Mouse (Mus musculus): ENCODE measurements around the gene Gm10271. TPM values are rescaled to one million over a fixed set of nuclear protein-coding genes. Genes with fewer than 3 reads are reported as not detected.
A peak's percentile ranks its signal among the peaks of the same experiment; 100 is the strongest.

The Gm10271 gene
- not detected for total RNA-seq (2021)
- long read RNA-seq, experiment 1, result 0 reads
- long read RNA-seq, experiment 2, partial matches to known transcripts, result 0 of 1 reads
- long read RNA-seq, experiment 2, other reads (novel, unspliced or antisense), result 1 of 1 reads

DNA sequence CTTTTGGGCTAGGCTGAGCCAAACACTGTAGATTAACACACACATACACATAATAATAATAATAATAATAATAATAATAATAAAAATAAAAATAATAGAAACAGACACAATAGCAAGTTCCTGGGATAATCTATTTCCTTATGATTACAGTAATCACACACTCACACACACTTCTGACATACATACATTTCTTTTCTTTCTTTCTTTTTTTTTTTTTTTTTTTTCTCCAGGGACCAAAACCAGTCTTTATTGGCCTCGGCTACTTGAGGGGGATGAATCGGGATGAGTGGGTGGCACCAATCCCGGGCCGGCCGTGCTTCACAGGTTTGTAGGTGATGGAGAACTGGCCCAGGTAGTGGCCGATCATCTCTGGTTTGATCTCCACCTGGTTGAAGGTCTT is at the start of gene Gm10271:
Gene Gm10271 (minus strand): TSS at position 101 of the 400 bp plus-strand sequence.
- DNase-seq (ENCODE audit: low spot score in 2 of 2), result no peak
- Histone ChIP-seq H3K27ac (no peak within 1 kb of the TSS), H3K4me3 (no peak within 1 kb of the TSS)
- TF ChIP-seq CTCF (conservative IDR thresholded peaks at IDR 0.05), result no peak

DNA sequence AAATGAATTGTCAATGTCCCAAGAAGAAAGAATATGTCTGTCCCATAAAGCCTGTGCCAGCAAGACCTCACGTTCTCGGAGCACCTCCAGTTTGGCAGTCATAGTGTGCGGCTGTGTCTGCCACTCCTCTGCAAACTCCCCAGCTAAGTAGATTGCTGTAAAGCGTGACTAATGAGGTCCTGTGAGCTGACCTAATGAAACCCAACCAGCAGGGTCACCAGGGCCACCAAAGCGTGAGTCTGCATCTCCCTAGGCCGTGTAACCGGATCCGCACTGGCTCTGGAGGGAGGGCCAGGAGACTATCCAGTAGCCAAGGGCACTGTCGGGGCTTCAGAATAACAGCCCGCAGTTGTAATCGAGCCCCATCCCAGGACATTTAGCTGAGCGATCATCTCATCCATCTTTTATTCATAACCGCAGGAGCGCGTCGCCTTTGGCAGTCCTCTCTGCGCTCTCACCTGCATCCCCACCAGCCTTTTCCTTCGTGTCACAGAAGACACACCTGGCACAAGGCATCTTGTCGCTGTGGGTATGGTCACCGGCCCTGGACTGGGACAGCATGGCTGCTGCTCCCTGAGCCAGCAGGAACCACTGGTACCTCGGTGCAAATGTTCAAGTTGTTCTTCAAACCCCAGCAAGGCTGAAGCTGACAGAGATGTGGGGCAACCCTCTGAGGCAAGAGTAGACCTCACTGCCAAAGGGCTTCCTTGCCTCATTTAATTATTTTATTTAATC is 48.8 kb upstream of the Gm10271 start:
- TF ChIP-seq CTCF (conservative IDR thresholded peaks at IDR 0.05), result no peak

DNA sequence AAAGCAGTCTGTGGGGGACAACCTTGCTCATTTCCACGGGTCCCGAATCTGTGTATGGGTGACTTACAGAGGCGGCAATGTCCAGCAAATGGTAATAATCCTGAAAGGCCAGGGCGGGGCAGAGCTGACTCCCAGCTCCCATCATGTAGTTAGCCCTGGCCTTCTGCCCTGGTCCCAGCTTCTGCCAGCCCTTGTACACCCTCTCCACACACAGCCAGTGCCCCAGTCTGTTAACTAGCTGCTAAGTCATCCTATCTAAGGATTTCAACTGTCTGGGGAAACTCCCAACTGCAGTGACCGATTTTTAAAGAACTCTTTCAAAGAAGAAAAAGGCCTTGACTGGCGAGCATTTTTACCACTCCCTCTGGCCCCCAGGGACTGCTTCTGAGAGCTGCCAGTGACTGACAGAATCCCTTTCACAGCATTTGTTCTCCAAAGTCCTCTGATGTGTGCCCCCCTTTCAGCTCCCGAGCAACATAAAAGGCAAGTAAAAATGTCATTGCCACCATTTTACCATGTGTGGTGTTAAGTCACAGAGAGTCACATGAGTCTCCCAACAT is 46.0 kb upstream of the Gm10271 start:
- TF ChIP-seq CTCF (conservative IDR thresholded peaks at IDR 0.05), result no peak
- H3K4me3 ChIP-seq, result no peak overlapping the region
- no peak for DNase-seq (ENCODE audit: low spot score in 2 of 2)
- no peak overlapping the region for H3K27ac ChIP-seq

More for the DNA sequence above, 48.8 kb upstream of the Gm10271 start:
- Histone ChIP-seq H3K27ac (no peak overlapping the region), H3K4me3 (no peak overlapping the region)
- DNase-seq (ENCODE audit: low spot score in 2 of 2), result no peak

DNA sequence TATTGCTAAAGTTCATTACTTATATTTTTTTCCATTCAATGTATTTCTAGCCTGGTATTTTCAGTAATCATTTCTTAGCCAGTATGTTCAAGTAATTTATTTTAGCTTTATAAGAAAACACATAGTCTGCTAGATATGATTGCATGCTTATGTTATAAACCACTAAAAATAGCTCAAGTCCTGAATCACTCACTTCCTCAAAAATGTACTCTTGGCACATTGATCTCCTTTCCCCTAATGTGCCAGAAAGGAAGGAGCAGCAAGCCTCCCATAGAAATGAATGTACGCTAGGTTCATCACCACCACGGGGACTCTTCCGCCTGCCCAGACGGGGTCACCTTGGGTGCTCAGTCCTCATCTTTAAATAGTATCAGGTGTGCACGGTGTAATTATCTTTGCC is 42.2 kb upstream of the Gm10271 start:
- H3K4me3 ChIP-seq, result no peak overlapping the region
- TF ChIP-seq CTCF (conservative IDR thresholded peaks at IDR 0.05), result no peak
- no peak for DNase-seq (ENCODE audit: low spot score in 2 of 2)
- peak overlapping the region; percentile 79; the same call in 1 of the 2 replicates for H3K27ac ChIP-seq

DNA sequence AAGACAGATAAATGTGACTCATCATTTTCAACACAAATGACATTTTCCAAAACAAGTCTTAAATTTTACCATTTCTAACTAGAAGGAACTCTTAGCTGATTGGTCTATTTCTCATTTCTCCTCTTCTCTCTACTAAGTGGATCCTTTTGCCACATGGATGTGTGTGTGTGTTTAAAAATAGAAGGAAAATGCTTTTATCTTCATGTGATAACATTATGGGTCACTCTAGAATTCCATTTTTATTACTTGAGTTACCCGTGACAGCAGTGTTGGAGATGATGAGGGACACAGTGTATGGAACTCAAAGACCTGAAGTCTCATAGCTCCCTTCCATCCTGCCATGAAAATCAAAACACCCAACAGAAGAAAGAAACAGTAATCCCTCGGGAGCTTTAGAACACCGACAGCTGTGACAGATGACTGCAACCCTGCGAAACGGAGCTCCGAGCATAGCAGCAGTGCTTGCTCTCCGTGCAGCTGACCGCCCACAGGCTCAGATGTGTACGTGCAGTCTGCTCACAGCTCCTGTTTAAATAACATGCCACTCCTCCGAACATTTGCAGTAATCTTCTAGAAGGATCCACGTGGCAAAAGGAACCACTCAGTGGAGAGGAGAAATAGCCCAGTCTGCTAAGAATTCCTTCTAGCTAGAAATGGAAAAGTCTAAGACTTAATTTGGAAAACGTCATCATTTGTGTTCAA is 41.4 kb upstream of the Gm10271 start:
- TF ChIP-seq CTCF (conservative IDR thresholded peaks at IDR 0.05), result peak; percentile 19; the same call in 1 of the 2 replicates
- Histone ChIP-seq H3K4me3 (no peak overlapping the region), H3K27ac (peak overlapping the region; percentile 79)
- DNase-seq (ENCODE audit: low spot score in 2 of 2), result peak; percentile 20 to 42

DNA sequence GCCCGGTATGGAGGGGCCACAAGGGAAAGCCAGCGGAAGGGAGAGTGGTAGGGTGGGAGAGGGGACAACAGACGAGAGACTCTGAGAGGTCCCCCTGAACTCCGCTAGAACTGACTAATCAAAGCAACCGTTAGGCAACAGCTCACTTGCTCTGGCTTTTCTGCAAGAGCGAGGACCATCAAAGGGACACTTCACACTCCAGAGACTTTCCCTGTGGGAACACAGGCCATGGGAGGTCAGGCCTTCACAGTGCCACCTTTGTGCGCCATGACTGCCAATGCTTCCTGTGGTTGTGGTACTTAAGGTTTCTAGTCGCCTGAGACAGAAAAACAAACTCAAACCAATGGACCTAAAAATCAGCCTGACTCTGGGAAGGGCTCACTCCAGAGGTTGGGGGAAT is 38.6 kb upstream of the Gm10271 start:
- no peak overlapping the region for H3K27ac ChIP-seq
- no peak for DNase-seq (ENCODE audit: low spot score in 2 of 2)
- TF ChIP-seq CTCF (conservative IDR thresholded peaks at IDR 0.05), result no peak
- no peak overlapping the region for H3K4me3 ChIP-seq

DNA sequence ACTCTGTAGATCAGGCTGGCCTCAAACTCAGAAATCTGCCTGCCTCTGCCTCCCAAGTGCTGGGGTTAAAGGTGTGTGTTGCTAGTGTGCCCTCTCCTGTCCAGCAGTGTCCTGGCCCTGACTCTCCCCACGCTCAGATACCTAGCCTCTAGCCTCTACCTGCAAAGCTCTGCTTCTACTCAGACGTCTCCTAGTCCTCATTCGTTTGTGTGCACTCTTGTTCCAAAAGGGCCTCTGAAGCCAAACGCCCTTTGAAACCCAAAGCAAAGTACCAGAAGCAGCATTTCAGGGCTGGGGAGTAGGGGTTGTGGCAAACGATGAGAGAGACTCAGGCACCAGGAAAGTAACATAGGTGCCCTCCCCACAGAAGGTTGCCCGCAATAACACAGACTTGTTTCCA is 37.3 kb upstream of the Gm10271 start:
- no peak overlapping the region for H3K27ac ChIP-seq
- no peak for DNase-seq (ENCODE audit: low spot score in 2 of 2)

DNA sequence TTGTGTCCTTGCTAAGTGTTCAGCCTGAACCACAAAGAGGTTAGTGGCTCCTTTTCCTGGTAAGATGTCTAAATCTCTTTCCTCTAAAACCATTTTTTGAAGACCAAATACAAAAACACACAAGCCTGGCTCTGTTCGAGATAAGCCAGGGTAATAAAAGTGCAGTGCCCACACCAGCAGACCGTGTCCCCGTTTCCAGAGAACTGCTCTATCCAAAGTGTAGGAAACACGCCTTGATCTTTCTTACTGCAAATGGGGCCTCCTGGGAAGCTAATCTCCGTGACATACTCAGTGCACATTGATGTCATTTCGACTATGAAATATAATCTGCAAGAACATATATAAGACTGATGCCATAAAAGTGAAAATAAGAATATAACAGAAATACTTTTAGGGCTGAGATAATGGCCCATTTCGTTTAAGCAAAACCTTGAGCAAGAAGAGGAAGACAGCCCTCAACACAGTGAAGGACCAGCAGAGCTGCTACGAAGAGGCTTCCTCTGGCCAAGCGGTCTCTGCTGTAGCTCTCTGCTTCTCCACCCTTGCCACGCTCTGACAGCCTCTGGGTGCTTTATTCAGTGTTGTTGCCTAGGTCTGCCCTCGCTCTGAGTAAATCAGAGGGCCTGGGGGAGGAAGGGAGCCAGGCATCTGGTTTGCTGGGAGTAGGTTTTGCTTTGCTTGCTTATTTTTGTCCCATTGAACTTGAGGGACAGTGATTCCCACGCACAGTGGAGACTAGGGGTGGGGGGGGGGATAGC is 33.5 kb upstream of the Gm10271 start:
- Histone ChIP-seq H3K4me3 (no peak overlapping the region), H3K27ac (no peak overlapping the region; the same call in none of the 2 replicates)
- no peak for TF ChIP-seq CTCF (conservative IDR thresholded peaks at IDR 0.05)
- DNase-seq (ENCODE audit: low spot score in 2 of 2), result no peak

More for the DNA sequence above, 37.3 kb upstream of the Gm10271 start:
- H3K4me3 ChIP-seq, result no peak overlapping the region
- TF ChIP-seq CTCF (conservative IDR thresholded peaks at IDR 0.05), result no peak

DNA sequence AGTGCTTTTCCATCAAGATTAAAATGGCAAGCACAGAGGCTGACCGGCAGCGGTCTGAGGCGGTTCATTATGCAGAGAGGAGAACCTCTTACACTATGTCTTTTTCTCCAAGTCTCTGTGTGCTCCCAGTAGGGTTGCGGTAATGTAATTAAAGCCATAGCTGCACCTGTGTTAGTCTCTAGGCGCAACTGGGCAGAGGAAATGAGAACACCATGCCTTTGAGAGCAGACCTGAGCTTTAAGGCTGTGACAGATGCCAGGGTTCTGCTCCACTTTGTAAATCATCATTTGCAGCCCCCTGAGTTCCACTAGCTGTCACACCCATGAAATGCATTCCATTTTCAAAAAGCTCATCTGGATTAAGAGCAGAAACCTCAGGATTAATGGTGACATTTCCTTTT is 32.3 kb upstream of the Gm10271 start:
- no peak overlapping the region for H3K4me3 ChIP-seq
- TF ChIP-seq CTCF (conservative IDR thresholded peaks at IDR 0.05), result no peak
- no peak for DNase-seq (ENCODE audit: low spot score in 2 of 2)
- H3K27ac ChIP-seq, result no peak overlapping the region

DNA sequence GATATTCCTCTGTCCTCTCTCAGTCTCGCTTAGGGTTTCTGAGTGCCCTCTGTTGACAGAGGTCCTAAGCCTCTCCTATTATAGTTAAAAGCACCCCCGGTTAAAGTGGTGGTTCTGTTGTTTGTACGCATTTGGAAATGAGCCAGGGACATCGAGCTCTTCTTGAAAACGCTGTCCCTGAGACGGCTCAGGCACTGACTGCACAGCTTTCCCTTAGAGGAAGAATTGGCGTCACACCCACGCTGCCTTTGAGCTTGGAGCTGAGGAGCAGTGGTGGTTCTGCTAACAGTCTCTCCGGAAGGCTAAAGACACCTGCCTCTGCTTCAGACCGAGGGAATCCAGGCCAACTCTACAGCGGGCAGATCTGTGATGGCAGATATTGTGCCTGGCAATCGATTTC is 28.6 kb upstream of the Gm10271 start:
- DNase-seq (ENCODE audit: low spot score in 2 of 2), result no peak
- Histone ChIP-seq H3K4me3 (no peak overlapping the region), H3K27ac (no peak overlapping the region)
- TF ChIP-seq CTCF (conservative IDR thresholded peaks at IDR 0.05), result no peak

DNA sequence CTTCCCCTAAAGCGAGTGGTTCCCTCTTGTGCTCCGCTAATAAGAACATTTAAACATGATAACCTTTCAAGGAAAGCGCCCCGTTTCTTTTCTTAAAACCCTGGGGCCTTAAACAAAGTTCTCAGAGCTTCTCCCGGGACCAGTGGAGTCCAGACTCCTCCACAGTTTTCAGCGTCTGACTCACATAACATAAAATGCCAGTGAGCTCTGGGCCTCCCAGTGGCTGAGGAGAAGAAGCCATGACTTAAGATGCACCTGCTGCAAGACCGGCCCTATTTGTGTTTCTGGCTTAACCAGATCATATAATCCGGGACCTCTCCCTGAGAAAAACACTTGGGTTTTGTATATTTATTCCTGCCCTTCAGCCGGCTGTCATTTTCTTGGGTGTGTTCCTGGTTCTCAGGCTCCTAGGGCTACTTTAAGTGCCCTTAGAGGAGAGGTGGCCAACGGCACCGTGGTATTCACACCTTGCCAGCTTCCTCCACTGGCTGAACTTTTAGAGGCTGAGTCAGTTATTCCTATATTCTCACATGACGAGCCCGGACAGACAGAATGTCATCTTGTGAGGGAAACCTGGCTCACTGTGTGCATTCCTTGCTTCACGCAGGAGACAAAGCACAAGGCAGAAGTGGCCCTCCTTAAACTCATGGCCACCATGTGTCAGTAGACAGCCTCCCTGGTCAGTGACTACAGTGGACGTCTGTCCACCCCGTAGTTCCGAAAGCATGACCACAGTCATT is 26.5 kb upstream of the Gm10271 start:
- no peak overlapping the region for H3K27ac ChIP-seq
- TF ChIP-seq CTCF (conservative IDR thresholded peaks at IDR 0.05), result no peak
- DNase-seq (ENCODE audit: low spot score in 2 of 2), result no peak
- no peak overlapping the region for H3K4me3 ChIP-seq

DNA sequence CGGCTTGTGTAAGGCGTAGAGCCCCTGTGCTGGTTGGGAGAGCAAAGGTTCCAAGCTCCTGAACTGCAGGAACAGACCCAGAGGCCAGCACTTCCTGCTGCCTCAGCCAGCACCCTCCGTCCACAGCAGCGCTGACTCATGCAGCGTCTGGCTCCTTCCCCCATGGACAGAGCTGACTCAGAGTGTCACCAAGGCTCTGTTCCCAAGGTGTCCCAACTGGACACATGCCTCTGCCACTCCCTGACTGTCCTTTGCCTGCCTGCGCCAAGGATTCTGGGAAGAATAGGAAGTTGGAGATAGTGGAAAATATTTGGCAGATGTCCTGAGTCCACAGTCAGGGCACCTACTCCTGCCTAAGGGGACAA is 23.8 kb upstream of the Gm10271 start:
- DNase-seq (ENCODE audit: low spot score in 2 of 2), result no peak
- no peak overlapping the region for H3K4me3 ChIP-seq
- no peak overlapping the region for H3K27ac ChIP-seq
- TF ChIP-seq CTCF (conservative IDR thresholded peaks at IDR 0.05), result no peak
